Mouse (Mus musculus): ENCODE data around the gene Nkx1-1.

DNA sequence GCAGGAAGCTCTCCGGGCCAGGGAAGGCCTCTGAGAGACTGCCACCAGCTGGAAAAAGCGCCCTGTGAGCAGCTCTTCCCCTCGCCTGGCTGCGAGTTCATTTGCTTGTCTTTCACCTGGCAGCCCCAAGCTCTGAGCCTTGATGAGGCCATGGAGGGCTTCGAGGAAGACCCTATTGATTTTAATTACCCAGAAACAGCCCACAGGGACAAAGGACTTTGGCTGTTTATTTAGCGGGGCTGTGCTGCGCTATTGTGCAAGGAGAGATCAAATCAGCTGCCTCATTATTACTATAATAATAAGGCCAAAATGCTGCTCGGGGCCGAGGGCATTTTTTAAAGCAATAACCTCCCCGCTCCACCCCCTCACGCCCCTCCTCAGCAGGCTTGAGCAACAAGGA lies 31.7 kb upstream of the Nkx1-1 start:
- no peak for TF ChIP-seq POLR2A (IDR thresholded peaks at IDR 0.05; ENCODE audit: control insufficient read depth, low read depth, low read length)
- TF ChIP-seq CTCF (IDR thresholded peaks at IDR 0.05; ENCODE audit: control insufficient read depth, insufficient read depth, insufficient replicate concordance, low read depth, low read length) = no peak

All from testis, adult 2 months (tissue).